In genomic region chr10:42888241-42888640, GRCm38 (mm10) we compare ENCODE assay signal across 17 mouse cellular contexts. TPM values are rescaled to one million over a fixed set of nuclear protein-coding genes. Genes with fewer than 3 reads are reported as not detected.
A peak's percentile ranks its signal among the peaks of the same experiment; 100 is the strongest.
DNase-seq lines count a peak whose midpoint lies in the region; ATAC-seq lines count a peak whose summit lies in the region.
"Had no signal": no experiment of that assay in that cellular context is flagged by ENCODE, and none has a peak within 500 bp of the region (broad histone marks: within the 10 kb centered on the region; RNA-seq: fewer than 3 reads in every experiment).

No protein-coding gene starts in this region.

- H3K27me3 ChIP-seq in intestine, embryonic 16.5 days (replicated peaks; ENCODE audit: control insufficient read depth, insufficient read depth, low read length) = no peaks in the 10 kb centered on the region
- H3K27me3 ChIP-seq in intestine, embryonic 15.5 days (replicated peaks) = no peaks in the 10 kb centered on the region
- H3K27me3 ChIP-seq in neural tube, embryonic 15.5 days (replicated peaks) = no peaks in the 10 kb centered on the region

- no peak overlapping the region for H3K9ac ChIP-seq in intestine, embryonic 16.5 days (ENCODE audit: low read depth, low read length)
- no peak overlapping the region for H3K9ac ChIP-seq in intestine, embryonic 15.5 days
- no peak overlapping the region for H3K9ac ChIP-seq in neural tube, embryonic 15.5 days (replicated peaks)
- H3K9ac ChIP-seq: liver, postnatal 0 days had no signal

- 81% methylated on average over 5 of the region's 5 CpGs for WGBS in intestine, embryonic 16.5 days
- 78% methylated on average over 5 of the region's 5 CpGs for WGBS in intestine, embryonic 15.5 days
- 90% methylated on average over 5 of the region's 5 CpGs for WGBS in neural tube, embryonic 15.5 days

- H3K4me3 ChIP-seq in intestine, embryonic 16.5 days (ENCODE audit: low read length) = no peak overlapping the region
- H3K4me3 ChIP-seq in intestine, embryonic 15.5 days (replicated peaks) = no peak overlapping the region
- H3K4me3 ChIP-seq in neural tube, embryonic 15.5 days (replicated peaks) = no peak overlapping the region
- H3K4me3 ChIP-seq: left cerebral cortex, adult 2 months had no signal

- DNase-seq in thymus, postnatal 14 days = peak; percentile 58
- DNase-seq in left cerebral cortex, adult 8-10 months (ENCODE audit: low spot score in 2 of 2) = no peak
- DNase-seq: cerebellum, adult 9-10 months; embryo, embryonic 11 days; heart, postnatal 4 days; kidney, postnatal 4 days; liver, postnatal 0 days had no signal

- H3K36me3 ChIP-seq in intestine, embryonic 16.5 days (ENCODE audit: control insufficient read depth, insufficient read depth, low read length) = no peaks in the 10 kb centered on the region
- H3K36me3 ChIP-seq in intestine, embryonic 15.5 days = no peaks in the 10 kb centered on the region
- no peaks in the 10 kb centered on the region for H3K36me3 ChIP-seq in neural tube, embryonic 15.5 days

- 0 out of 2 replicates have a peak, but pooled peaks have one; percentile 33 for ATAC-seq in intestine, embryonic 16.5 days
- no peak; the same call in 1 of the 2 replicates for ATAC-seq in intestine, embryonic 15.5 days
- peak; percentile 92 for ATAC-seq in activated CD4-positive, CD25-positive, alpha-beta regulatory T cell, adult 4 months
- ATAC-seq in monocyte, adult 5-6 weeks (replicated peaks; ENCODE audit: insufficient number of reproducible peaks, low FRiP score, low TSS enrichment, poor library complexity, severe bottlenecking) = 0 out of 2 replicates have a peak, but pooled peaks have one; percentile 41
- ATAC-seq in erythroblast, adult 5-6 weeks (replicated peaks; ENCODE audit: low FRiP score, poor library complexity, severe bottlenecking) = no peak
- ATAC-seq in neural tube, embryonic 15.5 days (ENCODE audit: low FRiP score) = no peak
- ATAC-seq: liver, postnatal 0 days; Patski had no signal

- peaks cover 15% of the 10 kb centered on the region; the same call in 1 of the 2 replicates for H3K4me1 ChIP-seq in intestine, embryonic 16.5 days (ENCODE audit: control insufficient read depth, insufficient read depth, low read length)
- peaks cover 5% of the 10 kb centered on the region; the same call in 1 of the 2 replicates for H3K4me1 ChIP-seq in intestine, embryonic 15.5 days (replicated peaks)
- no peaks in the 10 kb centered on the region for H3K4me1 ChIP-seq in neural tube, embryonic 15.5 days

- no peak overlapping the region for H3K27ac ChIP-seq in intestine, embryonic 16.5 days (ENCODE audit: low read length)
- no peak overlapping the region for H3K27ac ChIP-seq in intestine, embryonic 15.5 days
- H3K27ac ChIP-seq in neural tube, embryonic 15.5 days (replicated peaks) = no peak overlapping the region
- H3K27ac ChIP-seq: left cerebral cortex, adult 2 months; macrophage had no signal

- no peaks in the 10 kb centered on the region for H3K9me3 ChIP-seq in intestine, embryonic 16.5 days (ENCODE audit: control insufficient read depth, low read length)
- H3K9me3 ChIP-seq in intestine, embryonic 15.5 days = no peaks in the 10 kb centered on the region
- H3K9me3 ChIP-seq in neural tube, embryonic 15.5 days (replicated peaks) = no peaks in the 10 kb centered on the region

- H3K4me2 ChIP-seq in intestine, embryonic 16.5 days (ENCODE audit: low read depth, low read length) = no peak overlapping the region
- H3K4me2 ChIP-seq in intestine, embryonic 15.5 days (replicated peaks) = no peak overlapping the region
- no peak overlapping the region for H3K4me2 ChIP-seq in neural tube, embryonic 15.5 days
- H3K4me2 ChIP-seq: heart, embryonic 11.5 days had no signal

RNA-seq across cellular contexts. Expression of gene Scml4, which starts 28.1 kb away (rescaled TPM):
- polyA plus RNA-seq in intestine, embryonic 16.5 days (2015; fragmentation: Nextera tagmentation; extraction: Ambion mirVana) = 34.1 and 35.9 TPM in 2 replicates
- polyA plus RNA-seq in intestine, embryonic 15.5 days (2015; fragmentation: Nextera tagmentation; extraction: Ambion mirVana) = 29.3 TPM in 2 replicates
- 10 to 100 TPM; 26.9 to 40.4 TPM for polyA plus RNA-seq in activated CD4-positive, CD25-positive, alpha-beta regulatory T cell, adult 4 months (2017; shearing (Covaris generic))
- total RNA-seq in monocyte, adult 5-6 weeks (2017) = 5.4 to 25.0 TPM (median 10.3 TPM) in 3 replicates
- total RNA-seq in left cerebral cortex, adult 8-10 months (2022) = 1 to 10 TPM; 2.7 to 6.2 (median 3.1) TPM
- not detected in 2 replicates for total RNA-seq in erythroblast, adult 5-6 weeks (2015; ENCODE audit: low replicate concordance)
- 0.28 TPM in 1 of 2 replicates, not detected in the other for total RNA-seq in erythroblast, adult 5-6 weeks (2017; ENCODE audit: low replicate concordance)
- 7.9 and 9.0 TPM in 2 replicates for polyA plus RNA-seq in neural tube, embryonic 15.5 days (2015; fragmentation: Nextera tagmentation; extraction: Ambion mirVana)
- polyA plus RNA-seq: macrophage had no signal

Comparison
In these comparisons a context has a peak if more than half of its experiments do, and no peak if none do; other contexts are left out.
1. ATAC-seq: peak in intestine, embryonic 16.5 days (single experiment), activated CD4-positive, CD25-positive, alpha-beta regulatory T cell, adult 4 months (single experiment) and monocyte, adult 5-6 weeks (single experiment); none in intestine, embryonic 15.5 days (single experiment), erythroblast, adult 5-6 weeks (single experiment) and neural tube, embryonic 15.5 days (single experiment).